Mouse (Mus musculus) cerebellum, postnatal 25 days (tissue): ENCODE results near the gene Caap1.

ENCODE experiments used
- DNase-seq, 2 experiments: peaks; one replicate each; pipeline ENCODE4 v3.0.0; 2021; ENCODE audit warnings: mixed read lengths in 2 of 2

The Caap1 gene

DNA sequence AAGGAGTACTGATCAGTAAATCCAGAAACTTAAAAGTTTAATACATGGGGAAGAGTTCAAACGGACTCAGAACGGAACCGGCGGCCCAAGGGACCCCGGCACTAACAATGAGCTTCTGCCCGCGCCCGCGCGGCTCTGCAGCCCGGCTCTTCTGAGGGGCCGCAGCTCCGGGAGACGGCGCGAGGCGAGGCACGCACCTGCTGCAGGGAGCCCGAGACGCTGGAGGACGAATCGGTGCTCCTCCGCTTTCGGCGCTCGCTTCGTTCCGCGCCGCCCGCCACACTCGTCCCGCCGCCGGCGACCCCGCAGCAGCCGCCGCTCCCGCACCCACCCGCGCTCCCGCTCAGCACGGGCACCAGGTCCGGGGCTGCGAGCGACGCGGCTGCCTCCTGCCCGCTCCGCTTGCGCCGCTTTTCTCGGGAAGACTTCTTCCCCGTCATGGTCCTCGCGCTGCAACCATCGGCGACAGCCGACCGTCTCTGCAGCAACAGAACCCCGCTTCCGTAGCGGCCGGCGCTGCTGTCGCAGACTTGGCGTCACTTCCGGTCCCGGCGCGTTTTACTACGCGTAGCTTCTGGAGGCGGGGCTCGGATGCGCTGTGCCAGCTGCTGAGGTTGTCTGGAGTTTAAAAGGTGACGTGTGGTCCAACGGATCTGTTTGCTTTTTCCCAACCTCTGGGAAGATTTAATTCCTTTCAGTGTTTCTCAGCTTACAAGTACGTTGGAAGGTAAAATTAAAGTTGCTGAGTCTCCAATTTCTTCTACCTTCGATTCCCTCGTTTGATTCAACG is at the start of gene Caap1, which contains the start of gene Gm10306:
Gene Caap1, minus strand, starts transcription at position 532 of the 790 bp plus-strand sequence.
Gene Gm10306, plus strand, starts transcription at position 282 of the 790 bp plus-strand sequence.
- peak; percentile 97 to 98 for DNase-seq

DNA sequence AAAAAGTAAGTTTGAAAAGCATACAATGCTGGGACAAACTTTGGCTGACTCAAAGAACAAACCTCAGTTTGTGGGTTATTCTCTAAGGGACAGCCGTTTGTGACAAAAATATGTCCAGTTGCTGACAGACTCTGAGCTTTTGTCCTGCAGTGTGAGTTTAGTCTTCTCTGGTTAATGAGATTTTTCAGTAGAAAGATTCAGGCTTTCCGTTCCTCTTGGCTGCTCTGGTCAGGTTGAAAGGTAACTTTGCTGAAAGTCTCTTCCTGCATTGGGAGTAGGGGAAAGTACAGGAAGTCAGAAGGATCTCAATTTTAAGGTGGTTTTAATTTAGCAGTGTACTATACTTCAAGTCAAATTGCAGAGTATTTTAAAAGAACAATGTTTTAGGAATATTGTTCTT is 49.0 kb upstream of the Caap1 start:
- DNase-seq = no peak

DNA sequence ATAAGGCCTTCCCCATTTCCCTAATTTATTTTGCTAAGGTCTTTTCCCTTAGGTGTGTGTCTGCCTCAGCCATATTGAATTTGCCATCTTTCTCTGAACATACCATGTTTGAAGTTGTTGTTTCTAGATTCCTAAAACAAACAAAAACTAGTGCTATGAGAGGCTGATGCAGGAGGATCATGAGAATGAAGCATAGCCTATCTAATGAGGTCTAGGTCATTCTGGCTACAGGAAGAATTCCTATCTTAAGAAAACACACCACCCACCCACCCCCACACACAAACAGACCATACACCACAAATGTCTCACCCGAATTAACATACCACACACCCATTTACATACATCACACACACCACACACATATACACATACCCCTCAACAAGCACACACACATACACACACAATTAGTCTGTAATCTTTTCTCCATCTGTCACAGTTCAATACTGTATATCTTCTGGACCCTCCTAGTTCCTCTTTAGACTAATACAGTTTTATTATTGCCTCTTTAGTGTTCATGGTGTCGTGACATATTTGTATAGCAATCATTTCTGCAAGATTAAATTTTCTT is 47.9 kb upstream of the Caap1 start:
- DNase-seq = no peak

- peak; percentile 94 to 97 for DNase-seq
Observed at GRCm38 (mm10) chr4:94603031-94603629, 46.5 kb upstream of the Caap1 start, which contains the start of gene Plaa. Plaa (minus strand) TSS chr4:94603244.

GRCm38 (mm10) chr4:94602496-94603030 is 46.0 kb upstream of the Caap1 start:
- DNase-seq = no peak

DNA sequence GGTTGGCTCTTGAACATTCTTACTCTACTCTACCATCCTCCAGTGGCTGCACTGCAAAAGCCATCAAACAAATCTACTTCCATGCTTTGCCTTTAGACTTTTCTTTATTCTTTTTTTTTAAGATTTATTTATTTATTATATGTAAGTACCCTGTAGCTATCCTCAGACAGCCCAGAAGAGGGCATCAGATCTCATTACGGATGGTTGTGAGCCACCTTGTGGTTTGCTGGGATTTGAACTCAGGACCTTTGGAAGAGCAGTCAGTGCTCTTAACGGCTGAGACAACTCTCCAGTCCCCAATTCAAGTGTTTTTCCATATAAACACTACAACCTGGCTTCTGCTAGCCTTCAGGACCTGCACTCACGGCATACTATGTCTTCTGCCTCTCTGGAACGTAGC is 44.8 kb upstream of the Caap1 start:
- DNase-seq = no peak

- no peak for DNase-seq
Observed at GRCm38 (mm10) chr4:94592709-94593108, 36.1 kb upstream of the Caap1 start.

GRCm38 (mm10) chr4:94591765-94592381 is 35.3 kb upstream of the Caap1 start:
- DNase-seq = no peak

GRCm38 (mm10) chr4:94572677-94573076 is 16.1 kb upstream of the Caap1 start:
- DNase-seq = no peak

GRCm38 (mm10) chr4:94564297-94564696 is 7.7 kb upstream of the Caap1 start:
- no peak for DNase-seq

GRCm38 (mm10) chr4:94561954-94562648 is 5.5 kb upstream of the Caap1 start:
- DNase-seq = no peak

GRCm38 (mm10) chr4:94560316-94560715 is 3.7 kb upstream of the Caap1 start:
- DNase-seq = no peak

DNA sequence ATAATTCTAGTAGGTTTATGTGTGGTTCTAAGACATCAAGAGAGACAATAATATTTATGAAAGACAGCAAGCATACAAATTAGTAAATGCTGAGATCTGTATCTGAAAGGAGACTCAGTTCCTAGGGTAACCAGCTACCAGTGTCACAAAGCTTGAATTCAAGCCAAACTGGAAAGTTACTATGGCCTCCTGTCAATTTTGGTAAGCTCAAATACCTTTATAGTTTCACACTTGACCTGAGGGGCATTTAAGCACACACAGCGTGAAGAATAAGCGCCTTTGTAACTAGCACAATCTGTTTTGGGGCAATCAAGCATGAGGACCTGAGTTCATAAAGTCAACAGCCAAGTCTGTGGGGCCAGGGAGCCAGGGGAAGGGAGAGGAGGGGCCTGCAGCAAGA is 2.7 kb upstream of the Caap1 start:
- DNase-seq = no peak

DNA sequence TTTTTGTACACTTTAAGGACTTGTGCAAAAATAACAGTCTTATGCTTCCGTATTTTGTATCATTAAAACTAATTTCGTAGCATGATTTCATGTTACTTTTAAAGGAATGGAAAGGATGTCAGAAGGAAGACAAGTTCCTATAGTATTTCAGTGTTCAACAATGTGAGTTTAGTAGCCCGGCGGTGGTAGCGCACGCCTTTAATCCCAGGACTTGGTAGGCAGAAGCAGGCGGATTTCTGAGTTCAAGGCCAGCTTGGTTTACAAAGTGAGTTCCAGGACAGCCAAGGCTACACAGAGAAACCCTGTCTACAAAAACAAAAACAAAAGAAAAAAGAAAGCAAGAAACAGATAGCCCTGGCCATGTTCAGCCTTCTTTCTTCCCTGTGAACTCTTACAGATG is 549 bp upstream of the Caap1 start:
- peak in 1 of 2 experiments; percentile 11 for DNase-seq

- no peak for DNase-seq
Observed at GRCm38 (mm10) chr4:94554955-94555494, 1.6 kb downstream of the Caap1 start.

DNA sequence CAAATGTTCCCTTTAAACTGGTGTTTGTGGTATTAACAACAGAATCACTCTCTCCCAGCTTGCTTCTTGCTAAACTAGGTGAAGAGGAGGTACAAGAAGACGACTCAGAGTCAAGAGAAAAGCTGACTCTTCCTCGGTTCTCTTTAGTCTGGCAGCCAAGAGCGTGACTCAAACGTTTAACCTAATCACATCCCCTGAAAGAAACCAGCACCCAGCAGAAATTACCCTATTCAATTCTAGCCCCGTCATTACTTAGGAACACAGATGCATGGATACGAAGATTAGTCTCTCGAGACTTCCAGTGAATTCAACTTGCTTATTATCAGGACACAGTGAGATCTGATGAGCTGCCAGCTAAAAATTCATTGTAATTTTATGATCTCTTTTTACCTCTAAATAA is 12.3 kb downstream of the Caap1 start:
- no peak for DNase-seq

GRCm38 (mm10) chr4:94543041-94543440 is 13.6 kb downstream of the Caap1 start:
- no peak for DNase-seq

GRCm38 (mm10) chr4:94533205-94533604 is 23.4 kb downstream of the Caap1 start:
- no peak for DNase-seq

DNA sequence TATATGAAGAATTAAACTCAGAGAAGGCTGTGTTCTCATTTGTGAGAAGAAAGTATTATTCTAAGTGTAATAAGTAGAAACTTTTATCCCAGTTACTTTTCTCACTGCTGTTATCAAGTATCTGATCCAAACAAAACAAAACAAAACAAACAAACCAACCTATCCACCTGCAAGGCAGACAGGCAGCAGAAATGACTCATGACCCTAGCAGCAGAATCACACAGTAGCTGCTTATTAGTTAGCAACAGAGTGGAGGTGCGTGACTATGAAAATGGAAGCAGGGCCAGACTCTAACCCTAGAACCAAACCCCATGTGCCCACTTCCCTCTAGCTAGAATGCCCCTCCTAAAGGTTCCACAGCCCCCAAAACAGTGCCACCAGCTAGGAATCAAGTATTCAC is 27.1 kb downstream of the Caap1 start:
- DNase-seq = no peak

GRCm38 (mm10) chr4:94523321-94523720 is 33.3 kb downstream of the Caap1 start:
- DNase-seq = no peak

GRCm38 (mm10) chr4:94517631-94518030 is 39.0 kb downstream of the Caap1 start:
- peak; percentile 36 to 72 for DNase-seq

DNA sequence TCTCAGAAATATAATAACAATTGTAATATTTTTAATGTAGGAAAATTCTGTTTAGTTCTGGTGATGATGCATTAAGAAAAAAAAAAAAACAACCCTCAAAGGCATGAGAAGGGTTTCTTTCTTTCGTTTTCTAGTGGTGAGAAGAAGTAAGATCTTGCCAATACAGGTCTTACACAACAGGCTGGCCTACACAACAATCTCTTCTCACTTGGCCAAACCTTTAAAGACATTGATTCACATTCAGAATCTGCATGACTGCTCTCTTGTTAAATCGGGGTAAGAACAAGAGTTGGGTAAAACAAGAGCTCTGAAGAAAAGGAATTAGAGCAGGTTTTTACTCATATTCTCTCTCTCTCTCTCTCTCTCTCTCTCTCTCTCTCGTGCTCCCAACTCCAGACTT is 41.2 kb downstream of the Caap1 start:
- DNase-seq = no peak
